Mouse (Mus musculus): ENCODE data around the gene Palmd.

The Palmd gene

DNA sequence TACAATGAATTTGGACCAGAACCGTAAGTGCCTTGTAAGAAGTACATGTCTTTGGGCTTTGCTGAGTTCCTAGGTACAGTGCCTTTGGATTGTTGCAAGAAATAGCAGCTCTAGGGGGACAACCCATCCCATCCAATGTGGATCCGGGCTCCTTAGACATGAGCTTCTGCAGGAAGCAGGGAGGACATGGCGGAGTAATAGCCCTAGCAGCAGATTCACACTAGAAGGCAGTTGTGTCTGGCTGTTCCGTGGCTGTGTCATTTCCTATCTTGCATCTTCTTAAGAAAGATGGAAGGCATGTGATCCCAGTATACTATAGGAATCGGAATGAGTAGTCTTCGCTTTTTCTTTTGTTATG lies 76.6 kb downstream of the Palmd start:
- DNase-seq (ENCODE audit: low spot score): no peak

DNA sequence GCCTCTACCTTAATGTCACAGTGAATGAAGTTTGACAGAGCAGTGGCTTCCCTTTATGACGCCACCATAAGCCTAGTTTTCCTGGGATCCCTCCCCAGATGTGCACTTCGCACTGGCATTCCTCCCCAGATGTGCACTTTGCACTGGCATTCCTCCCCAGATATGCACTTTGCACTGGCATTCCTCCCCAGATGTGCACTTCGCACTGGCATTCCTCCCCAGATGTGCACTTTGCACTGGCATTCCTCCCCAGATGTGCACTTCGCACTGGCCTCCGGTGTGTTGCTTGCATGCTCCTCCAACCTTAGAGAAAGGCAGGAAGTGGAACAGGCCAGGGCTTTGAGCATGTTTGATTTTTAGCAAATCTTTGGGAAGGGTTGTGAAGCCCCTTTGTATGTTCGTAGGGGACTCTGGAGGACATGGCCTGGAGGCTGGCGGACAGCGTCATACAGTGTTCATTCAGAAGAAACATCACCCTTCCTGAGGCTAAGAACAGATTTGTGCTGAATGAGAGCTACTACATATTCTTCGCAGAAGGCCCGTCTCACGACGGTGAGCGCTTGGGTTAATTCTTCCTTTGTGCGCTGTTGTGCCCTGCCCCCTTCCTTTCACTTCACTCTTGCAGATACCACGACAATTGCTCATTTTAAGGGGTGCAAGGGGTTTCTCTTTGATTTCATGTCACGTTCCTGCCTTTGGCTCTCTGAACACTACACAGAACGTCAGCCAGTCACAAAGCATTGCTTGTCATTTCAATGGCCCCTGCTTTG lies 77.2 kb downstream of the Palmd start:
- DNase-seq (ENCODE audit: low spot score): no peak

DNA sequence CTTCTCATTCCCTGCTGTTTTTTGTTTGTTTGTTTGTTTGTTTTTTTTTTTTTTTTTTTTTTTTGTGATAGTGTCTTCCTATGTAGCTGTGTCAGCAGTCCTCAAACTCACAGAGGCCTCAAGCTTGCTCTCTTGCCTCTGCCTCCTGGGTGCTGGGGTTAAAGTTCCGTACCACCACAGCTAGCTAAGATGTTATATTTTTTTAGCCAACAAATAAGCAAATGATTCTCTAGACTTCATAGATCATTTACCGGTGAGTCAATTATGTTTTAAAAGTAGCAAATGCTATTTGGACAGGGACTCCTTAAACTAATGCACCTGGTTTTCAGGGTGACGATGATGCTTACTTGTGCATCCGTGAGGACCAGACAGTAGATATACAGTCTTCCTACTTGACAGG lies 78.2 kb downstream of the Palmd start:
- no peak for DNase-seq (ENCODE audit: low spot score)

DNA sequence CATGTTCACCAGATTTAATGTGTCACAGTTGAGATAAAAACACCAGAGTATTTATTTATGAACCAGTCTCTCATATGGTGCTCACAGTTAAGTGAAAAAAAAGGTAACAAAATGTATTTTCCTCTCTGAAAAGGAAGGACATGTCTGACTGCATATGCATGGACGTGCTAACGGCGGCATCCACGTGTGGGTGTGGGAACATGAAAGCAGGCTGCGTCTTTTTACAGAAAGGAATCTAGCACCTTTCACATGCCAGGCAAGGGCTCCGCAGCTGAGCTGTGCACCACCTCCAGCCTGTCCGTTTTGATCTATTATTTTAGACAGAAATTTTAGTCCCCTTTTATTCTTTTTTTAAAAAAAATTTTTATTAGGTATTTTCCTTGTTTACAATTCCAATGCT lies 79.4 kb downstream of the Palmd start:
- no peak for DNase-seq (ENCODE audit: low spot score)

DNA sequence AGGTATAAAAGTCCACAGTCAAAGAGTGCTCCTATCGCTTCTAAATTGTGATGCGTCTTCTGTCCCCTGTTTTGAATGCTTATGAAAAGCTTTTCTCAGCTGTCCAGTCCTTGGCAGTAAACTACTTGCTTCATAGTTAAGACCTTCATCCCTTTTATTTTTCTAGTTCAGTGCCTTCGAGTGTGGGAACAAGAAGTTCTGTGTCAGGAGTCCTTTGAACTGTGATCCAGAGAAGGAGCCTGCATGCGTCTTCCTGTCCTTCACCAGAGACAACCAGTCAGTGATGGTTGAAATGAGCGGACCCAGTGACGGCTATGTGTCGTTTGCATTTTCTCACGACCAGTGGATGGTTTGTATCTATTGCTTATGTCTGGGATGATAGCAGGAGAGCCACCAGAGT lies 83.8 kb downstream of the Palmd start:
- DNase-seq (ENCODE audit: low spot score): no peak

DNA sequence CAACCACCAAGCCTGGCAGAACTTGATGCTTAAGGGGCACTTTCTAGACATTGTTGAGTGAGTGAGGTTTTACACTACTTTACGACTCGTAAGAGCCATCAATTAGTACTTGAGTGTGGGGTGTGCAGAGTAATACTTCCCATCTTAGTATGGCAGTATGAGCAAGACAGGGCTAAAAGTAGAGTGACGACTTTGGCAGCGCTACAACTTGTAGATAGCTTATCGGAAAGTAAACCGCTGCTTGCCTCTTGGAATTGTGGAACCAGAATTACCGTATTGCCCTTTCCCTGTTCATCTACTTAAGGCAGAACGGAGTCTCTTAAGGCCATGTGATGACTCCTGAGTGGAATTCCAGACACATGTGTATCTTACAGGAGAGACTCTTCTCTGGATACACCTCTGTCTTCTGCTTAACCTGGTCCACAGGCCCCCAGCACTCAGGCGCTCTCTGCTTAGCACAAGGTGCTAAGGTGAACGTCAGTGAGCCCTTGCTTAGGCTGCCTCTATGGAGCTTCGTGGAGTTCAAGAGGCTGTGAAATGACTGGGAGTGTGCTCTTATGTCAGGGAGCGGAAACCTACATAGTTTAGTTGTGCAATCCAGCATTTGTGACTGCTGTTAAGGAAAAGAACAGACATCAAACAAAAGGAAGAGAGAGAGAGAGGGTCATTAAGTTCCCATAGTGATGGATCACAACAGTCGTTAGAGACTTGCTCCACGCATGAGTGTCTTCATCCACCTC lies 86.4 kb downstream of the Palmd start:
- peak; percentile 68 for DNase-seq (ENCODE audit: low spot score)

DNA sequence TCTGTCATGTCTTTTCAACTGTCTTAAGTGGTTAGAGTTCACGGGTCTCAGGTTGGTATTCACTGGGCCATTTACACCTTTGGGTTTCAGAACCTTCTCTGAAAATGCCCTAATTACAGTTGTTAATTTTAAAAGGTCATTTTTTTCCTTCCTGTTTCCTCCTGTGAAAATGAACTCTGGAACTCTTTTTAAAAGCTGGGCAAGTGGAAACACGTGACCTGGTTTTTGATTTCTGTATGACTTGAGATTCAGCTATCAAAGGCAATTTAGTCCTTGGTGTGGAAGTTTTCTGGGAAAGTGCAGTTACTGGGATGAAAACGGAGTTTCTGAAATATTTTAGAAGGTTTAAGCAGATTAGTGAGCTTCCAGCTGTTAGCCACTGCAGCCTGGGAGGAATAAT lies 98.4 kb downstream of the Palmd start:
- DNase-seq (ENCODE audit: low spot score): no peak
